Mouse (Mus musculus) adipocyte (in vitro differentiated cells): ENCODE data around the gene Esrrg.

Experiments
- DNase-seq: peaks from one replicate; pipeline ENCODE4 v3.0.0-alpha.2; 2016; ENCODE audit warnings: low spot score

Esrrg gene

DNA sequence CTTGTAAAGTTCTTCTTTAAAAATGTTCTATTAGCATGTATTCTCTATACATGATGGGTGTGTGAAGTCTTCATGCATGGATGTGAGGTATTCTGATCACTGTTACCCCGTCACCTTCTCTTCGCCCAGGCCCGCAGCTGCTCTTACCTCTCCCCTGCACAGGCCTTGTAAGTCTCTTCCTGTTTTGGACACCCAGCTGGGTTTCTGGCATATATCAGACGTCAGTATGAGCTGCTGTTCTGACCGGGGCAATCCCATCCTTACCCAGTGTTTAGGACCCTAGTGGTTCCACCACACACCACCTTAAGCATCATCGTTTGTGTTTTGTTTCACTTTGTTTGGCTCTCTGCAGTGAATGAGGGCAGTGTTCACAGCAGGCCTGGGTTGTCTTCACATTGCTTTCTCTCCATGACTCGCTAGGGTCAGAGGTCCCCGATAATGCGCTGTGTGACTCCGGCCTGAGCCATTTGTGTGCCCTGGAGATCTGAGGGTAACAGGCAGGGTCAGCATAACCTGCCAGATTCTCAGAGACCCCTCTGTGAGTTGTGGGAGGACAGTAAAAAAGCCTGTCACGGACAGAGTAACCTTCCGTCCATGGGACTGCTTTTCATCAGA is 471.8 kb downstream of the Esrrg start:
- no peak for DNase-seq

DNA sequence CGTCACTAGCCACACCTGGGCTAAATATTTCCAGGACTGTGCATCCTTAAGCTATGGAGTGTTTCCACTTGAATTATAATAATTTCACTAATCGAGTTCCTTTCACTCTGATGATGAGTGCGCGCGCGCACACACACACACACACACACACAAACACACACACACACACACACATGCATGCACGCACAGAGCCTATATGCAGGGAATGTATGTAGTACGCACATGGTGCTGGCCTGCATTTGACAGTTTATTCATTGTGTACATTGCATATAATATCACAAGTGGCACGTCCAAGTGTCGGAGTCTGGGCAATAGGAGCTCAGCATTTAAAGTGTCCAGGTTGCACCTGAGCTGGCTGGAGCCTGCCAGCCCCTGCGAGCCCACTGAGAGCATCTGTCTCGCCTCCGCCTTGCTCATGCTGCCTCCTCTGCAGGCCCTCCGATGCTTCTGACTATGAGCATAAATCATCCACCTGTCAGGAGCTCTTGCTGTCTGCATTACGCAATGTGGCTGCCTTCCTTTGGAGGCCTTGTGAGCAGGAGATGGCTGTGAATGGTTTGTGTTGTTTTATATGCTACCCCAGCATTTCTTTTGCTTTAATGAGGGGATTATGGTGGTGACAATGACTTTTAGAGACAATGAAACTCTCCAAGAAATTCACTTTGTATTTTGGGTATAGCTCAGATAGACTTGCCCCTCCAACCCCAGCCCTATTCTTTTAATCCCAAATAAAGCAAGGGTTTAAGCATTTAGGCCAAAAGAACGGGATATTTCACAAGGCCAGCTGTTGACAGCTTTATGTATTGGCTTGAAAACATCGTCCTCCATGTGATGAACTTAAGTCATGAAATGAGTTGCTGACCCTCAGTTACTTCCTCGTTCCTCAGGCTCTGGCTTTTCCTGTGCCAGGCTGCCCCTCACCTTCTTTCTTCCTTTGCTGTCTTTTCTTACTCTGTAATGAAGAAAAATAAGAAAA is 474.4 kb downstream of the Esrrg start:
- DNase-seq: peak; percentile 38

DNA sequence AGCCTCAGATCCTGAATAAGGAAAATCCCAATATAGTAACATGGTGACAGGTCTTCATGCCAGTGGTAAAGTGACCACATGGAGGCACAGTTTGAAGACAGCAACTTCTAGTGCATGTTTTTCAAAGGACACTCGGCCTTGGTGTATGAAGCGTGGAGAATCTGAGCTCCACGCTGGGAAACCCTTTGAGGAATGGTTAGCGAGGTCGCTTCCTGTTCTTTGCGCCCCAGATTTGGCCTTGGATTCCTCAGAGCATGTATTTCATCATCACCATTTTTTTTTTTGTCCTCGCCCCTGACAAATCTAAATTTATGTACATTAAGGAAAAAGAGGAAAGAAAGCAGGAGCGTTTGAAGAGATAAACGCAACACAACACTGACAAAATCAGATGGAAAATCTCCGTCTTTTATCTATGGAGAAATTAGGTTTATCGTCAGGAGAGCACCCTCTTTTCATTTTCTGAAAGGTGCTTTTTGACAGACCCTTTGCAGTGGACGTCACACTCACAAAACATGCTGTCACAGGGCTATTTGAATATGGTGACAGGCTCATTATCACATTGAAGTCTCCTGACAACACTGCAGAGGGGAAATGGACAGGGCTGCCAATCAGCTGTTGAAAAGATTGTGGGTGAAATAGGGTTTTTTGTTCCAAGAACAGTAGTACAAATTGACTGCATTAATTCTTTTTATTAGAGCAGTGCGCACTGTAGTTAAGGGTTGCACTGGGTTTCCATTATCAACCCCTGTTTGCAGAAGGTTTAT is 476.7 kb downstream of the Esrrg start:
- DNase-seq: no peak

DNA sequence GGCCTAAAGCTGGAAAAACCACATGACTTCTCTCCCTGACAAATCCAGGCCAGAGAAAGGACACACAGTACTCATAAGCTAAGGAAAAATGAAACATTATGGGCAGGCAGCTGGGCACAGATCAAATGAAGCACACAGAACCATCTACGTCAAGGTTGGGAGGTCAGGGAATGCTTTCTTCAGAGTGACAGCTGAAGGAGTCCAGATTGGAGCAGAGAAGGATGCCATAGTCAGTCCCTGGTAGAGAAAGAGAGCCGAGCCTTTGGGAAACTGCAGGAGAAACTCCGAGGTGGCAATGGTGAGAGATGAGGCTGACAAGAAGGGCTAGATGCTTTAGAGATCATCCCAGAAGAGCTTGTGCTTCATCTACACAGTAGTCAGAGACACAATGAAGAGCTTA is 485.1 kb downstream of the Esrrg start:
- no peak for DNase-seq

DNA sequence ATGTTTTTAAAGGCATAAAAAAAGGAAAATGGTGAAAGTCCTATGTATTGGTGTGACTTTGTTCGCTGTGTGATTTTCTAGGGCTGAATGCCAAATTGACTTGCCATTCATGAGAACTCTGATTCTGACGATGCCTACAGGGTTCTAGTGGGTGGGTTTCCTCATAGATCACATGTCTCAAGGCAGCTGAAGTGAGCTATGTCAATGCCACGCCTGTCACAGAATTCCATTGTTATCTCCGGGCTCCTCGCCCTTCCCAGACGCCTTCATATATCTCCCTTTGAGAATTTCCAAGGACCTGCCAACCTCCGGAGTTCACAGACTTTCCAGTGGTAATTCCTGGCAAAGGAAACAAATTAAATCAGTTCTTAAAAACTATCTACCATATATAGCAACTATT is 493.2 kb downstream of the Esrrg start:
- no peak for DNase-seq

DNA sequence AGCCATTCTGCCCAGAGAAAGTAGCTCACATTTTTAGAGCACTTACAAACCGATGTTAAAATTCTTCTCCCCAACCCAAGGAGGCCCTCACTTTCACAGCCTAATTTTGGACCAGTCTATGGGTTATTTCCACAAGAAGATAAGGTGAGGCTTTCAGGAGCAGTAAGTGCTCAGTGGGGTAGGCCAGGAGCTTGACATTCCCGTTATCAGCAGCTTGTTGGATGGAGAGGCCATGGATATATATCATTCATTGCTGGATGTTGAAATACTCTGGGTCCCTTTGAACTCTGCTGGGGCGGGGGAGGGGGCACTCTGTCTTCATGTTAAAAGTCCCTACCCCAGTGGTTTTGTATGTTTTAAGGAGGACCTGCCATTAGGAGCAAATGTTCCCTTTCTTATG is 494.6 kb downstream of the Esrrg start:
- DNase-seq: no peak

DNA sequence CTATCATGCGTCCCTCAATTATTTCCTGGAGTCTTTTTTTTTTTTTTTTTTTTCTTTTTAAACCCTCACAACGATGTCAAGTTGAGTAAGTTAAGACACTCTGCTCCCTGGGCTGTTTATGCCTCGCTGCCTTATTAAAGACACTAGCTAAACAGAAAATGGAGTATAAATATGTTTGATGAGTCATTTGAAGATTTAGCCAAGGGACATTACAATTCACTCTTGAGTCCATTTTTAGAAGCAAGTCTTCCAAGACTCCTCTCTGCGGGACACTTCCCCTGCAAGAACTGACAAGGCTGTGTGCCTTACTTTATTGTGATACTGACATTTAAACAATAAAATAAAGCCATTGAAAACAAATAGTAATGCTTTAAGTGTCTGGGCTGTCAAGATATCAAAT is 496.9 kb downstream of the Esrrg start:
- no peak for DNase-seq

DNA sequence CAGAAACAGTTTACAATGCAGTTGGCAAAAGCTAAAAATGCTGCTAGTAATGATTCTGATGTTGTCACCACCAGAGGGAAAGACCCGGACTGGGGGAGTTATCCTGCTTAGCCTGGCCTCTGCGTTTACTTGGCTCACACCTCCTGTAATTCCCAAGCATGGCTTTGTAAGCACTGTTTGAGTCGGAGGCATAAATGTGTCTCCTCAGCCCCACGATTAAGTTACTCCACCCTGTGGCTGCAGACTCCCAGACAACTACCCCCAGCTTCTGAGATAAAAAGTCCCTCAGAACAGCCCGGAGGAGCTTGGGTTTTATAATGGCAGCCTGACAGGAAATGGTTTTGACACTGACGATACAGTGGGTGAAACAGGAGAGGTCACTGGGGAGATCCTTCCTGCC is 499.4 kb downstream of the Esrrg start:
- peak; percentile 14 for DNase-seq

DNA sequence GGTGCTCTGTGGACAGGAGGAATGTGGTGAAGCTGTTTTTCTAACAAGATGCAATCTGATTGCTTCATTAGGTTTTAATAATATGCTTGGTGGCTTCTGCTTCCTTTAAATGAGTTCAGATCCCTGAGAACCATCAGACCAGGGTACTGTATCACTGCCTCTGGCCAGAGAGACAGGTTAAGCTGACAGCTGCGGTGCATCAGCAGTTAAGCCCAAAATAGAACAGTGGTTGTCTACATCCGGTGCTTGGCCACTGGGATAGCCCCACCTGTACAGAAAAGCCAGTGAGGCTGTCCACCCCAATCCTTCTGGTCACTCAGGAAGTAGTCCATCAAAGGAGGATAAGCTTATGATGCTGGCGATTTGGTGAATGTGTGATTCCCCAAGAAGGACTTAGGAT is 503.0 kb downstream of the Esrrg start:
- DNase-seq: no peak

DNA sequence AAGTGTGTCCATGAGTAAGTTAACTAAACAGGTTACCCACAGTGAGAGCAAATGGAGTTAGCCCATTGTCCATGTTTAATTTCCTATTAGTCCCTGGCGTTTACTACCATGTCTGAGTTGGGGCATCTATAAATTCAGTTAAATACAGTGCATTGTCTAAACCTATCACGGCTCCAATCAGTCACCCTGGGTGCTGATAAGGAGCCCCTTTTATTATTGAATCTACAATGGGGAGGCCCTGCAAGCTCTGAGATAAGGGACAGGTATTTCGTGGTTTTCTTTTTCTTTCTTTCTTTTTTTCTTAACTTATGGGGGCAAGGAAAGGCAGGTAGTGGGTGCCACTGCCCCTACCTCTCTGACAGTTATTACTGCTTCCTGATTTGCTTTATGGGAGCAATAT is 504.6 kb downstream of the Esrrg start:
- DNase-seq: no peak

DNA sequence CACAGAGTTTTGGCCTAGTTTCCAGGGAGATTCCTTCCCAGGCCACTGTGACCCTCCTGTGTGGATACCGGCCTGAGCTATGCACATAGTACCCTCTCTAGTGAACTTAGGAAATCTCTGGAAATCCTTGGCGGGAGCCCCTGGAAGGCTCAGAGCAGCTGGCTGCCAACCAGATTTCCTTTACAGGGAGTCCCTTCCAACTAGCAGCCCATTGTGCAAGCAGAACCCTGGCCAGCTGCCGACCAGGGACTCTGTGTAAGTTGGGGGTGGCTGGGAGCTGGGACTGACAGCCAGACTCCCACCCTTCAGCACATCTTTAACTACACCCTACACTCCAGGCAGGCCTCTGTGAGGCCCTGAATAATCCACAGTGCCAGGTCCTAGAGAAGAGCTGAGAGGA is 509.5 kb downstream of the Esrrg start:
- peak; percentile 82 for DNase-seq

DNA sequence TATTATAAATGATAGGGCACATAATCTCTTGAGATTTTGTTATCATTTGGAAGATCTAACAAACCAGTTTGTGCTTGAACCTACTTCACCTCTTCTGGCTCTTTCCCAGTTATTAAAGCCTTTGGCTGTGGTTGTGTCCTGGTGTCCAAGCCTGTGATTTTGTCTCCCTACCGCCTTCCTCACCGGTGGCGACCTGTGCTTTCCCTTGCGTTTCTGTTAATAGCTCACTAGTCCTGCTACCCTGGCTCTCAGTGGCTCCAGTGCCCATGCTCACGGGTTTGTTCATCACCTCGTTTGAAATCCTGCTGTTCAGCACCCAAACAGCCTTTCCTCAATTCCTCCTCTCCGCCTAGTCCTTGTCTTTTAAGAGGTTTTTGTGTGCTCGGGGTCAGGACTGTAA is 511.2 kb downstream of the Esrrg start:
- DNase-seq: no peak

DNA sequence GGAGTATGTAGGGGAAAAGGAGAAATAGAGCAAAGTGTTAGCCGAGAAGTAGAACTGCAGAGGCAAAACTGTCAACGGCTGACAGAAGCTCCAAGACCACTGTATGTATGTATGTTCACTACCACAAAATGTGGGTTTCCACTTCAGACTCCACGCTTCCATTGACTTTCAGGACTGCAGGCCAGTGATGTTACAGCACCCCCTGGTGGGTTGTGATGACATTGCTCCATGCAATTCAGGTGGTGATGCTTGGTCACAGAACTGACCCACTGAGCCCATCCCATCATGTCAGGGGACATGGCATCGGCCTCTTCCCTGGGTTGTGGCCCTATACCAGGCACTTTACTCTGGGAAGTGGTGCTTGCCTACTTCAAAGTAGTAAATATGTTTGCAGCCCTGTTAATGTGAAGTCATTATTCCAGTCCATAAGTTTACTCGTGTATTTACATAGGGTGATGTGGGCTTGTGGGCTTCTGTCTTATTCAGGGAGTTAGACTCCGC is 517.0 kb downstream of the Esrrg start:
- DNase-seq: no peak

DNA sequence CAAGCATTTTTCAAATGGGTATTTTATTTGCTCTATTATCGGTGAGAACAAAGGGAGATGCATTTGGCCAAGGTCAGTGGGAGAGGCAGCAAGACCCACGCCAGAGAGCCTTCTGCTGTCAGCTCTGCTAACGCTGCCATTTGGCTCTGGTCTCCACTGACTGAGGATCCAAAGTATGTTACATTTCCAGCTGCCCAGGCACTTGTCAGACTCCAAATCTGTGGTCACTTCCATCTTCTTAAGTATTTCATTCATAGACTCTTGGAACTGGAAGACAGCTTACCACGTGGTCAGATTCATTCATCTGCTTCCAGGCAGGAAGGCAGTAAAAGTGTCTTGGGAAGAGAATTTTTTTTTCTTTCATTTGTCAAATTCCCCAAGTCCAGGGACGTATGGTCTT is 527.5 kb downstream of the Esrrg start:
- peak; percentile 7 for DNase-seq

DNA sequence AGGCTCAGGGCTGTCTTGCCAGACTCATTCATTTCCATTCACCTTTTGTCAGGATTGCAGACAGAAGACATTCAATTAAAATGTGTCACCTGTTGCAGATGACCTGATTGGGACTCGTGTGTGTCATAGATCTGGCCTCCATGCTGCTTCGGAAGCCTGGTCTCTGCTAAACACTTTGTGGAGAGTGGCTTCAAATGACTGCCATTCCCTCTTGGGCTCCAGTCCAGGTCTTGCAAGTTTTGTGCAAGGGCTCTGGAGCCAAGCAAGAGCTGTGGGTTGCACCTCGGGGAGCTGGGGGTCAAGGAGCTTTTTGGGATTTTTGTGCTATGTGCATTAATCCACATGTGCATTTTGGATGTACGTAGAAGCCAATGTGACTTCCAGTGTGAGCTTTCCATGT is 530.9 kb downstream of the Esrrg start:
- peak; percentile 67 for DNase-seq

DNA sequence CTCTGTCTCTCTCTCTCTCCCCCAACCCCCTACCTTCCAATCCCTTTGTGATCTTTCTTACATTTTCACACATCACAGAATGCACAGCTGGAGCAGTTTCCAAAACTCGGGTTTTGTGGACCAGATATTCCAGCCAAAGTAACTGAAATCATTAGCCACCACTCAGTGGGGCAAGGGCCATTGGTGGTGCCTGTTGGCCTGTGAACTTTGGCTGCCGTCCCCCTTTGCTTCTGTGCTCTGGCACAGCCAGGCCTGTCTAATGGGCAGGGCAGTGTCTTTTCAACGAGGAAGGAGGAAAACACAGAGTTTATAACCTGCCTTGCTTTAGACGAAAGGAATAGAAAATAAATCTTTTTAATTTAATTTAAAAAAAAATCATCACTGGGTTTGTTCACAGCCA is 531.6 kb downstream of the Esrrg start:
- DNase-seq: peak; percentile 75

DNA sequence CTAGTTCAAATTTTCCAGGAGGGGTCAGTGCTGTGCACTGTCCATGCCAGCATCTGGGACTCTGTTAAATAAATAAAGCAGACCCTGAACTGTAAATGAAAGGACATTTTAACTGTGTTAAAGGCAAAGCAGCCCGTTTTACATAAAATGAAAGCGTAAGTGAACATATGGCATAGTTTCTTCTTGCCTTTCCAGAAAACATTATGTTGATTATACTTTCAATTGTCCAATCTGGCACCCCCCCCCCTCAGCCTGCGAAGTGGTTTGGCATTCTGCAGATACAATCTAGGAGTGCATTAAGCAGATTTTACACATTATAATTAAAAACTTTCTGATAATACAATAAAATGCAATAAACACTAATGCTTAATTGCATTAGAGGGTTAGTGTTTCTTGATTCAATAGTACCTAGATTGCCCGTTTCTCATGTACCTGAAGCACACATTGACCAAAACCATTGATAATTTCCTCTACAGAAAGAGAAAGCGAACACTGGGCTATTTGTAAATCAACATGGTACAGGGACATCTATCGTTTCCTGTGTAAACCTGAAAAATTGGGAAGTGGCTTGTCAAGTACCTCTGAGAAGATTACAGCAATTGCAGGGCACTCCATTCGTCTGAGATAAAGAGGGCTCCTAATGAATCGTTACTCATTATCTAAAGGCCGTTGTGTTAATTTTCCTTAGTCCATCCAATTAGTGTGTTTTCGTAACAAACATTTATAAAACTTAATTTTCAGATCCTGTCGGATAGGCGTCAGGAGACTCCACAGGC is 539.0 kb downstream of the Esrrg start:
- DNase-seq: no peak

DNA sequence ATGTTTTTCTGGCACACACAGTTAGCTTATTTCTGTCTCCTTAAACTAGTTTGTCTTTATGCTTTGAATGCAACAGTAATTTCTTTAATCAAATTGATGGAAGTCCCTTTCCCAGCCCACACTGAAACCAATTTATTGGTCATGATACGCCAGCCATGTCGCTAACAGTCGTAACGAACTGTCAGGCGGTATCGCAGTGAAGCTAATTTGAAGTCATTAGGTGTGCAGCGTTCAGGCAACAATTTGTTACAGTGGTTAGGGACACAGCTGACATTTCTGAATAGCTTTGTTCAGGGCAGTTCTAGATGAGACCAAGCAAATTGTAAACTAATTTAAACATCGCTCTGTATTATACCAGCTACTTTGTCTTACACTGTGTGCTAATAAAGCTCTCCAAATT is 542.5 kb downstream of the Esrrg start:
- no peak for DNase-seq

DNA sequence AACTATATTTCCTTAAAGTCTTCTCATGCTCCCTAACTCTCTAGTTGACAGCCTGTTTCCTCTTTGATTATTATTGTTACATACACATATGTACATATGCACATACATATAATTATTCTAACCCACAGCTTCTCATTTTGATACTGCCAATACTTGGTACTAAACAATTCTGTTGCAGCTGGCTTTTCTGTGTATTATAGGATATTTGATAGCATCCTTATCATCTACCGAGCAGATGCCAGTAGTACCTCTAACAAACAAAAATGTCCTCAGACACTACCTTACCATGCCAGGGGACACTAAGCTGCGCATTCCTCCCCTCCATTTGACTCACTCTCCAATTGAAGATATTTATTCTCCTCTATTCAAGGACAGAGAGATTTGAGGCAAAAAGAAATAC is 543.4 kb downstream of the Esrrg start:
- DNase-seq: no peak

DNA sequence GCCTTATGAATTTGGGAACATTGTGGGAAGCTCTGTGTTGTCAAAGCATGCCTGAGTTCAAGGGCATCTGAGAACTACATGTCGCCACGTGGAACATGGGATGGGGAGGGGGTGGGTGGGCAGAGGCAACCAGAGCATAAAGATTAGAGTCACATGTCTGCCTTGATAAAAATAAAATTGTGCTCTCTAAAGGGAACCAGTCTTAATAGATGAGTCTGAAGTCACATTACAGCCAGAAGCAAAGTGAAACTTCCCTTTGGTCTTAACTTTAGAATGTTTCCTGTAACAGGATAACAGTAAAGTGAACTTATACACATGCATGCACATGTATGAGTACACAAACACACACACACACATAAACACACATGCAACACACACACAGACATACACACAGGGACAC is 545.1 kb downstream of the Esrrg start:
- no peak for DNase-seq

DNA sequence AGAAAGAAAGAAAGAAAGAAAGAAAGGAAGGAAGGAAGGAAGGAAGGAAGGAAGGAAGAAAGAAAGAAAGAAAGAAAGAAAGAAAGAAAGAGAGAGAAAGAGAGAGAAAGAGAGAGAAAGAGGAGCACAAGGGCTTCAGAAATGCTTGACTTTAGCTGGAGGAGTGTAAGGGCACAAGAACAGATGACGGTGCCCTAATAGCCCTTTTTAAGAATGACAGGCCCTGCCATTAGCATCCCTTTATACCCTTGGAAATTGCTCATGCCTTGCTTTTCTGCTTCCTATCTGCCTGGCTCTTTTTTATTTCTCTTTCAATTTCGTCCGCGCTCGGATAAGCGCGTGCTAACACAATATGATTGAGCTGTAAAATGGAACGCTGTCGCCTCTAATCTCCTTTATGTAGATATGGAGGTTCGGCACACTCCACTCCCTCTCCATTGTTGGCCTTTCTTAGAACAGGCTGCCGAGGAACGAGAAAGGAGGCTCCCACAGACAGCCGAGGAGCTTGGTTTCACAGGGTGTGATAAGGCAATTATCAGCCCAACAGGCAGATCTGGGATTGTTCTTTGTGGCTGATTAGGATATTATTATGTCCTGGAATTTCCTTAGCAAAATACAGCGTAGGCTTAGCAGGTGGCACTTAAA is 546.0 kb downstream of the Esrrg start:
- no peak for DNase-seq
